Mouse (Mus musculus) adrenal gland, adult 8-10 months (tissue): ENCODE data around the gene Eps15l1. TPM values are rescaled to one million over a fixed set of nuclear protein-coding genes. Genes with fewer than 3 reads are reported as not detected.

ENCODE experiments used
- DNase-seq: peaks from one replicate; pipeline ENCODE4 v3.0.0; 2022
- total RNA-seq, 4 experiments: library from RNA; stranded (reverse); gene quantifications; 2 replicates each; pipeline ENCODE4 v1.2.4; 2022

Eps15l1 gene
- total RNA-seq, result 10 to 100 TPM; 43.8 to 80.2 (median 57.1) TPM

- DNase-seq, result peak; percentile 99
Observed at GRCm38 (mm10) chr8:72421362-72422335, at the start of gene Eps15l1. Eps15l1 (minus strand) TSS chr8:72421460.

- no peak for DNase-seq
Observed at GRCm38 (mm10) chr8:72470684-72471083, 49.4 kb upstream of the Eps15l1 start.

- DNase-seq, result no peak
Observed at GRCm38 (mm10) chr8:72469984-72470383, 48.7 kb upstream of the Eps15l1 start.

- no peak for DNase-seq
Observed at GRCm38 (mm10) chr8:72469243-72469642, 48.0 kb upstream of the Eps15l1 start.

GRCm38 (mm10) chr8:72464211-72464610 lies 43.0 kb upstream of the Eps15l1 start:
- DNase-seq, result no peak

GRCm38 (mm10) chr8:72459881-72460533 lies 38.7 kb upstream of the Eps15l1 start:
- no peak for DNase-seq

- no peak for DNase-seq
Observed at GRCm38 (mm10) chr8:72458457-72458856, 37.2 kb upstream of the Eps15l1 start.

GRCm38 (mm10) chr8:72457806-72458205 lies 36.5 kb upstream of the Eps15l1 start:
- DNase-seq, result no peak

- no peak for DNase-seq
Observed at GRCm38 (mm10) chr8:72455317-72455716, 34.1 kb upstream of the Eps15l1 start.

GRCm38 (mm10) chr8:72453904-72454303 lies 32.6 kb upstream of the Eps15l1 start:
- no peak for DNase-seq

- no peak for DNase-seq
Observed at GRCm38 (mm10) chr8:72451516-72451915, 30.3 kb upstream of the Eps15l1 start.

GRCm38 (mm10) chr8:72445071-72445470 lies 23.8 kb upstream of the Eps15l1 start:
- DNase-seq, result no peak

GRCm38 (mm10) chr8:72443994-72444350 lies 22.7 kb upstream of the Eps15l1 start:
- DNase-seq, result no peak

GRCm38 (mm10) chr8:72443338-72443993 lies 22.2 kb upstream of the Eps15l1 start, which contains the start of the genes Calr3 and 1700030K09Rik:
Calr3 (minus strand) TSS chr8:72443870.
1700030K09Rik (plus strand) TSS chr8:72443880.
- DNase-seq, result peak; percentile 98

- no peak for DNase-seq
Observed at GRCm38 (mm10) chr8:72438248-72439015, 17.2 kb upstream of the Eps15l1 start.

- DNase-seq, result peak; percentile 87
Observed at GRCm38 (mm10) chr8:72434952-72435351, 13.7 kb upstream of the Eps15l1 start.

GRCm38 (mm10) chr8:72429676-72430075 lies 8.4 kb upstream of the Eps15l1 start:
- no peak for DNase-seq

- no peak for DNase-seq
Observed at GRCm38 (mm10) chr8:72422926-72423325, 1.7 kb upstream of the Eps15l1 start.

GRCm38 (mm10) chr8:72420571-72421361 lies 494 bp downstream of the Eps15l1 start:
- DNase-seq, result no peak

- no peak for DNase-seq
Observed at GRCm38 (mm10) chr8:72418073-72418472, 3.2 kb downstream of the Eps15l1 start.

GRCm38 (mm10) chr8:72415252-72415651 lies 6.0 kb downstream of the Eps15l1 start:
- DNase-seq, result no peak
